Mouse (Mus musculus) spleen, embryonic (tissue): ENCODE measurements around the gene Fam149a.

Source experiments
- CTCF ChIA-PET: fragments of 350-600 bp; sonication (Branson Sonifier 250); formaldehyde crosslinking; loops from one replicate; lab custom pipeline; 2022; lab: Charles Lee

Fam149a gene

GRCm38 (mm10) chr8:45381963-45382347 lies at the start of gene Fam149a:
TSS of gene Fam149a (minus strand) at chr8:45382291.
- CTCF ChIA-PET = no interaction called here

- CTCF ChIA-PET = no interaction called here
These were observed 38.1 kb upstream of the Fam149a start for GRCm38 (mm10) chr8:45420151-45420550.

GRCm38 (mm10) chr8:45414965-45415364 lies 32.9 kb upstream of the Fam149a start:
- CTCF ChIA-PET = no interaction called here

GRCm38 (mm10) chr8:45410882-45411281 lies 28.8 kb upstream of the Fam149a start, which contains the start of gene Tlr3:
TSS of gene Tlr3 (minus strand) at chr8:45411080.
- CTCF ChIA-PET = no interaction called here

GRCm38 (mm10) chr8:45410146-45410880 lies 28.2 kb upstream of the Fam149a start:
- CTCF ChIA-PET = no interaction called here

GRCm38 (mm10) chr8:45409702-45410101 lies 27.6 kb upstream of the Fam149a start:
- CTCF ChIA-PET = no interaction called here

- CTCF ChIA-PET = interaction anchor here (0.6 kb wide), 1 partner anchor 30 kb away, joined by 3 read pairs; no protein-coding TSS in a partner anchor
These were observed 1.2 kb upstream of the Fam149a start for GRCm38 (mm10) chr8:45383250-45383649.

- CTCF ChIA-PET = no interaction called here
These were observed 772 bp downstream of the Fam149a start for GRCm38 (mm10) chr8:45381075-45381962.

GRCm38 (mm10) chr8:45380598-45380997 lies 1.5 kb downstream of the Fam149a start:
- CTCF ChIA-PET = no interaction called here

- CTCF ChIA-PET = no interaction called here
These were observed 8.0 kb downstream of the Fam149a start for GRCm38 (mm10) chr8:45374071-45374470.

GRCm38 (mm10) chr8:45367154-45367553 lies 14.9 kb downstream of the Fam149a start:
- CTCF ChIA-PET = no interaction called here

GRCm38 (mm10) chr8:45363220-45363619 lies 18.9 kb downstream of the Fam149a start:
- CTCF ChIA-PET = no interaction called here

- CTCF ChIA-PET = no interaction called here
These were observed 19.8 kb downstream of the Fam149a start for GRCm38 (mm10) chr8:45362323-45362722.

GRCm38 (mm10) chr8:45359091-45359605 lies 22.9 kb downstream of the Fam149a start:
- CTCF ChIA-PET = interaction anchor here (0.5 kb wide), 1 partner anchor 1001 kb away, joined by 4 read pairs; no protein-coding TSS in a partner anchor

GRCm38 (mm10) chr8:45358132-45358918 lies 23.8 kb downstream of the Fam149a start:
- CTCF ChIA-PET = interaction anchor here (0.5 kb wide), 1 partner anchor 1002 kb away, joined by 4 read pairs; no protein-coding TSS in a partner anchor

- CTCF ChIA-PET = no interaction called here
These were observed 26.3 kb downstream of the Fam149a start for GRCm38 (mm10) chr8:45355809-45356208.

GRCm38 (mm10) chr8:45345031-45345430 lies 37.1 kb downstream of the Fam149a start:
- CTCF ChIA-PET = interaction anchor here (1.2 kb wide), 1 partner anchor 12 kb away, joined by 3 read pairs; the partner anchor contains the start of gene Cyp4v3

- CTCF ChIA-PET = interaction anchor here (1.2 kb wide), 1 partner anchor 11 kb away, joined by 3 read pairs; the partner anchor contains the start of gene Cyp4v3
These were observed 37.8 kb downstream of the Fam149a start for GRCm38 (mm10) chr8:45344298-45344697.

- CTCF ChIA-PET = no interaction called here
These were observed 40.2 kb downstream of the Fam149a start for GRCm38 (mm10) chr8:45341630-45342628.

- CTCF ChIA-PET = interaction anchor here (0.9 kb wide), 1 partner anchor 11 kb away, joined by 3 read pairs; no protein-coding TSS in a partner anchor
These were observed 48.6 kb downstream of the Fam149a start for GRCm38 (mm10) chr8:45333493-45333892.
